Mouse (Mus musculus) ES-Bruce4 (cell line): ENCODE data around the gene Tmem174.

Source experiments
- CTCF ChIP-seq: IDR thresholded peaks from one replicate; pipeline ENCODE4 v1.8.1; 2011; ENCODE audit warnings: low read depth, low read length
- POLR2A ChIP-seq: IDR thresholded peaks from one replicate; pipeline ENCODE4 v1.8.1; 2011; ENCODE audit warnings: low read length; ENCODE audit not compliant: insufficient read depth

DNA sequence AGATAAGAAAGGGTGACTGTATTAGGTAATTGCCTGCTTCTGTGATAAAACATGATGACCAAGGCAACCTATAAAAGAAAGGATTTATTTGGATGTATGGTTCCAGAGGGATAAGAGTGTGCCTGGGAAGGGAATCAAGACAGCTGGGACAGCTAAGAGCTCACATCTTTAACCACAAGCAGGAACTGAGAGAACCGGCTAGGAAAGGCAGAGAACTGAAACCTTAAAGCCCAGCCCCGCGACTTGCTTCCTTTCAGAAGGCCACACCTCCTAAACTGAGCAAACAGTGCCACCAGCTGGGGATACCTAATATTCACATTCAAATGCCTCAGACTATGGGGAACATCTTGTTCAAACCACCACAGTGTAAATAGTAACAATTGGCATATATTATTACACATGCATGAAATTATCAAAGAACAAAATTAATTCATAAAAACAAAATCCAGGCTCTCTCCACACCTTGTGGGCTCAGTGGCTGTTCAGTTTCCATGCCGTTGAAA, 25.0 kb upstream of the Tmem174 start:
- TF ChIP-seq CTCF: no peak
- no peak for TF ChIP-seq POLR2A
